Mouse (Mus musculus): Measurements from ENCODE around the gene Cnot11.

DNA sequence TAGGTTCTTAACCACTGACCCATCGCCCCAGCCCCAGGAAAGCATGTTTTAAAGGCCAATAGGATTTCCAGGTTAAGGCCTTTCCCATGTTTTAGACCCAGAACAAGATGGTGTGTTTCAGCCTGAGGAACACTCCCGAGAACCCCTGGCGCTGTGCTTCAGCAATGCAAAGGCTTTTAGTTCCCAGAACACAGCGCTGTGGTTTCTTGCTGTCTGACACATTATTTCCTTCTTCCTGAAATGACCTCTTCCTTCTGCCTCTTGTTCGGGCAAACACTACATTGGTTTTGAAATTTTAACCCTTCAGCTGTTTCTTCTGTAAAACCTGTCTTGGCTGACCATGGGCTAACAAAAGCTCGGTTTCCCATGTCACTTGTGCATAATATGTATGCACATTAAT, 44.3 kb downstream of the Cnot11 start:
- no peak for TF ChIP-seq POLR2A (IDR thresholded peaks at IDR 0.05; ENCODE audit: insufficient read length, low read depth)
- TF ChIP-seq MYOD1 (IDR thresholded peaks at IDR 0.05; ENCODE audit: control insufficient read depth in 1 of 3, insufficient read length in 2 of 3, low read depth in 2 of 3): no peak
- no peak for TF ChIP-seq POLR2AphosphoS2 (IDR thresholded peaks at IDR 0.05; ENCODE audit: insufficient read length, low read depth)
- no peak for TF ChIP-seq USF1 (IDR thresholded peaks at IDR 0.05; ENCODE audit: low read depth)
- no peak for TF ChIP-seq TCF12 (IDR thresholded peaks at IDR 0.05; ENCODE audit: insufficient read depth, poor library complexity, severe bottlenecking)
- no peak for TF ChIP-seq CEBPB (IDR thresholded peaks at IDR 0.05; ENCODE audit: insufficient read depth, poor library complexity, severe bottlenecking)
- no peak for TF ChIP-seq E2F4 (IDR thresholded peaks at IDR 0.05; ENCODE audit: insufficient read depth)
